Mouse (Mus musculus) heart, adult 2 months (tissue): ENCODE data around the gene Tnfrsf11a.

Experiments used
- CTCF ChIP-seq: fragments of 200-600 bp; IDR thresholded peaks from 2 replicates; pipeline ENCODE4 v1.8.1; 2022; ENCODE audit warnings: antibody characterized with exemption, mild to moderate bottlenecking, moderate library complexity
- EP300 ChIP-seq: fragments of 200-500 bp; IDR thresholded peaks from 2 replicates; pipeline ENCODE4 v1.6.1; 2011; ENCODE audit warnings: low read depth, low read length, control low read depth; ENCODE audit not compliant: insufficient read depth

DNA sequence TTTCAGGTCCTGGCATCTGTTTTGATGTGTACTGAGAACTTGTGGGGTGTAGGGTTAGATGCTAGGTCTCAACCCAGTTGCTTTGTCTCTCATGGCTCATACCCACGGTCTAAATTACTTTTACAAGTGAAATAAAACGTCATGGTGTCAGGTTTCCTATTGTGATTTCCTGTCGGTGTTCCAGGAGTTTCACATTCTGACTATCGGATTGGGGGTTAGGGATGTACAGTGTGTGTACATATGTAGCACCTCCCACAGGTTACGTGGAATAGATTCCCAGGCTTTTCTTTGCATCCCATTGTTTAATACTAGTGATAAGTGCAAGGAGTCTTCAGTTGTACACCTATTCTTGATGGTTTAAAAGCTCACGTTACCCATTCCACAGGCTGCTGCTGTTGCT lies 38.5 kb downstream of the Tnfrsf11a start:
- TF ChIP-seq CTCF (no peak), EP300 (no peak)
